Mouse (Mus musculus): Measurements from ENCODE around the gene Top2a.
"Not testable (repeated sequence)": the region's sequence is repeated elsewhere in the genome, so short reads cannot be mapped to it uniquely, and the experiment has no call there.

The Top2a gene

DNA sequence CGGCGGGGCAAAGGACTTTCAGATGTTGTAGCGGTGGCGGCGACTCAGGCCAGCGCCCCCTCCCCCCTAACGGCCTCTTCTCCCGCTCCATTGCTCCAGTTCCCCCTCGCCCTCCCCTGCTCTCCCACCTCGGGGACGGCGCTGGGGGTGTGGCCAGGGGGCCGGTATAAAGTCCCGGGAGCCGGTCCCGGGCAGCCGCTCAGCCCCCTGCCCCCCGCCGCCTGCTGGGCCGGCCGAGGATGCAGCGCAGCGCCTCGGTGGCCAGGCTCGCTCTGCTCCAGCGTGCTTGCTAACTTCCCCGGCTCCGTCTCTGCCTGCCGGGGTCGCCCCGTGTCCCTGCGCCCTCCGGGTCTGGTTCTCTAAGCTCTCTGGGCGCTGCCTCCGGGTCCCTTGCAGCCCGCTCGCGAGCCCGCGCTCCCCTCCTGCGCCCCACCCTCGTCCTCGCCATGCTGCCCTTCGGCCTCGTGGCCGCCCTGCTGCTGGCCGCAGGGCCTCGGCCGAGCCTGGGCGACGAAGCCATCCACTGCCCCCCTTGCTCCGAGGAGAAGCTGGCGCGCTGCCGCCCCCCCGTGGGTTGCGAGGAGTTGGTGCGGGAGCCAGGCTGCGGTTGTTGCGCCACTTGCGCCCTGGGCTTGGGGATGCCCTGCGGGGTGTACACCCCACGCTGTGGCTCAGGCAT lies 17.2 kb upstream of the Top2a start, which contains the start of gene Igfbp4:
Gene Igfbp4, plus strand, starts transcription at position 194 of the 679 bp plus-strand sequence.
- DNase-seq (ENCODE audit: low spot score in 2 of 2), result peak; percentile 27 to 29

GRCm38 (mm10) chr11:99040346-99040974 lies 16.5 kb upstream of the Top2a start:
- no peak for DNase-seq (ENCODE audit: low spot score in 2 of 2)

- DNase-seq (ENCODE audit: low spot score in 2 of 2), result peak; percentile 65 to 66
Measured at GRCm38 (mm10) chr11:99039782-99040181, 15.8 kb upstream of the Top2a start.

- no peak for DNase-seq (ENCODE audit: low spot score in 2 of 2)
Measured at GRCm38 (mm10) chr11:99036254-99036653, 12.3 kb upstream of the Top2a start.

- DNase-seq (ENCODE audit: low spot score in 2 of 2), result no peak
Measured at GRCm38 (mm10) chr11:99035350-99035749, 11.4 kb upstream of the Top2a start.

GRCm38 (mm10) chr11:99026899-99027440 lies 3.0 kb upstream of the Top2a start:
- DNase-seq (ENCODE audit: low spot score in 2 of 2), result no peak

- DNase-seq (ENCODE audit: low spot score in 2 of 2), result no peak
Measured at GRCm38 (mm10) chr11:99025878-99026277, 1.9 kb upstream of the Top2a start.

DNA sequence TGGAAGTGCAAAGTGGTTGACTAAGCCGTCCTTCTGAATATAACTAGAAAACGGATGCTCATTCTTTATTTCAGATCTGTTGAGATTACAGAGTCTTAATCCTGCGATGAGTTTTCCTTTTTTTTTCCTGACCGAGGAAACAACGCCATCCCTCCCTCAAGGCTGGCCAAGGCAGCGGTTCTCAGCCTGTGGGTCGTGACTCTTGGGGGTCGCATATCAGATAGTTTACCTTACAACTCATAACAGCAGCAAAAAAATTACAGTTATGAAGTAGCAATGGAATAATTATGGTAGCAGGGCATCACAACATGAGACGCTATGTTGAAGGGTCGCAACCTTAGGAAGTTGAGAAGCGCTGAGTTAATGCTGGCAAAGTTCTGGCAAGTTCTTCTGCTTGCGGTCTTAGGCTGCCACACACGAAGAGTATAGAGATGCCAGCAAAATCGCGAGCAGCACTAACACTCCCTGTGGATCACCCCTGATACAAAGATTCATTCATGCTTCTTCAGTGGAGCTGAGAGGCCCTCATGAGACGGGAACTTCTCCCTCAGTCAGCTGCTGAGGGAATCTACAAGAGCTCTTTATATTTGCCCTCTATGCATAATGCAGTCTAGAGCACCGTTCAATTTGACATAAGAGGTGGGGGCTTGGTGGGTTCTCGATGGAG lies 612 bp upstream of the Top2a start:
- no peak for DNase-seq (ENCODE audit: low spot score in 2 of 2)

GRCm38 (mm10) chr11:99023094-99023493 lies 895 bp downstream of the Top2a start:
- DNase-seq (ENCODE audit: low spot score in 2 of 2), result no peak

DNA sequence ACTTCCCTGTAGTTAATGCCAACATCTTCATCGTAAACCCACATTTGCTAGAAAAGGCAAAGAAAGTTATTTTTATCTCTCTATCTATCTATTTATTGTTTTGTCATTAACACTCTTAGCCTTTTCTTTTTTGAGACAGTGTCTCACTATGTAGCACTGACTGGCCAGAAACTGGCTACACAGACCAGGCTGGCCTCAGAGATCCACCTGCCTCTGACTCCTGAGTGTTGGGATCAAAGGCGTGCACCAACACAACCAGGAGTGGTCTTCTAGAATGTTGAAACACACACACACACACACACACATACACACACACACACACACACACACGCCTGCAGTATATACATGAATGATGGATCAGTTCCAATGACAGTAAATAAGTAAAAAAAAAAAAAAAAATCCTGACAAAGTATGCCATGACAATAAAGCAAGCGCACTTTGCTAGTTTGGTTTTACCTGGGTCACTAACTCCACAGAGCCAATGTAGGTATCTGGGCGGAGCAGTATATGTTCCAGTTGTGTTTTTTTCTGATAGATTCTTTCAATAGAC lies 1.5 kb downstream of the Top2a start:
- DNase-seq (ENCODE audit: low spot score in 2 of 2), result no peak

DNA sequence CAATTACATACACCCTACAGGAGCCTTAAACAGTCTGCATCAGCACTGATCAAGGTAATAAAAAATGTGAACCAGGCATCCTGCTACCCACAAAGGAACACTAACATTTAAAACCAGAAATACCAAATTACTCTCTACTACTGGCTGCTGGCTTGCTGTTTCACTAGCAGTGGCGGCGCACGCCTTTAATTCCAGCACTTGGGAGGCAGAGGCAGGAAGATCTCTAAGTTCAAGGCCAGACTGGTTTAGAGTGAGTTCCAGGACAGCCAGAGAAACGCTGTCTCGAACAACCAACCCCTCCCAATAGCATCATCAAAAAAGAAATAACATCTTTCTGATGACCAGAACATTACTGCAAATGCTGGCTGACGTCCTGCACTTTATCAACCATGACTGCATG lies 4.1 kb downstream of the Top2a start:
- DNase-seq (ENCODE audit: low spot score in 2 of 2), result no peak

DNA sequence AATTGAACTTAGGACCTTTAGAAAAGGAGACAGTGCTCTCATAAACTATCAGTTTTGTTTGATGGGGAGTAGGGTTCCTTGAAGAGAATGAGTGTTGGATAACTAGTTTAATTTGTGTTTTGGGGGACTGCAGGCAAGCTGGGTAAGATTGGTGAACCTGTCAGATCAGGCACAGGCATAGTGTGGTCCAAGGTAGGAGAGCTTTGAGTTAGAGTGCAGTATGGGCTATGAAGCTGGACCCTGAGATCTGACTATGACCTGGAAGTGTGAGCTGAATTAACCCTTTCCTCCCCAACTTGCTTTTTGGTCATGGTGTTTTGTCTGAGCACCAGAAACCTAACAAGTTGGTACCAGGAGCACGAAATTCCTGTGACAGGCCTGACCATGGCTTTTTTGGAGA lies 10.1 kb downstream of the Top2a start:
- DNase-seq (ENCODE audit: low spot score in 2 of 2), result no peak

DNA sequence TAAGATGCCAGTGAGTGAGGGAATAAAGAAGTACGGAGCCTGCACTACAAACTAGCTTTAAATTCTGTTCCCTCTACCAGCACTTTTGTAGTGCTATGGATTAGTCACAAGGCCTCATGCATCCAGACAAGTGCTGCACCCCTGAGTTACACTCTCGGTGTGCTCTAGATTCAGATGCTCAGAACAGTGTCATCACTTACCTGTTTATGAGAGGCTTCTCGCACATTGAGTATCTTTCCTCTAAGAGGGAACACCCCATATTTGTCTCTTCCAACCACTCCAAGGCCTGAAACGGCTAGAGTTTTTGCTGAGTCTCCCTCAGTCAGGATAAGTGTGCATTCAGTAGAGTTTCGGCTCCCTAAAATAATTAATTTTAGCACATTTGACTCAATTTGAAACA lies 13.3 kb downstream of the Top2a start:
- no peak for DNase-seq (ENCODE audit: low spot score in 2 of 2)

DNA sequence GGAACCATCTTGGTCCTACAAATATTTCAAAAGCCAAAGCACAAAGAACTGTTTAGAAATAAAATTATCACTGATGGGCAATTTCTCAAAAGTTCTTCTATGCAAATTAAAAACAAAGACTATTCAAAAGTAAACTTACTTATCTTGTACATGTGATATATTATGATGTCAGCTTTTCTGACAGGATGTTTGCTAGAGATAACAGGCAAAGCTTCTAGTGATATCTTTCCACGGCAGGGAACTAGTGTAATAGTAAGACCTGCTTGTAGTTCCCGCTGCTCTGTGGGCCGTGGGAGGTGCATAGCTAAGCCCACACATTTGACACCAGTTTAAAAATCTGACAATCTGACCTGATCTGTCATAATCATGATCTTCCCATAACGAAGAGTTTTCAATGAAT lies 13.9 kb downstream of the Top2a start:
- DNase-seq (ENCODE audit: low spot score in 2 of 2), result no peak

DNA sequence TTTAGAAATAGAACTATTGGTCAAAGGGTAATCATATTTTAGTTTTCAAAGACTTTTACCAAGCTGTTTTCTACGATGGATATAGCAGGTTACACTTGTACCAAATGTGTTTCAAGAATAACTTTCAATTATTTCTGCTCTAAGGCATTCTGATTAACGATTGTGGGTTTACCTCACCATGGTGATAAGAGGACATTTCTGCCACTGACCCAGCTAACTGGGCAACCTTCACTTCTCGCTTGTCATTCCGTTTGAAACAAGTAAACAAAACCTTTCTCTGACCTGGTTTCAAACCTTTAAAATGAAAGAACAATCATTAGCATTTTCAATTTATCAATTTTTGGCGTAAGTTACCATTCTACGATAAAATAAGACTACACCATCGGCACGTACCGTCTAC lies 17.2 kb downstream of the Top2a start:
- DNase-seq (ENCODE audit: low spot score in 2 of 2), result no peak

- no peak for DNase-seq (ENCODE audit: low spot score in 2 of 2)
Measured at GRCm38 (mm10) chr11:98999243-98999642, 24.7 kb downstream of the Top2a start.

DNA sequence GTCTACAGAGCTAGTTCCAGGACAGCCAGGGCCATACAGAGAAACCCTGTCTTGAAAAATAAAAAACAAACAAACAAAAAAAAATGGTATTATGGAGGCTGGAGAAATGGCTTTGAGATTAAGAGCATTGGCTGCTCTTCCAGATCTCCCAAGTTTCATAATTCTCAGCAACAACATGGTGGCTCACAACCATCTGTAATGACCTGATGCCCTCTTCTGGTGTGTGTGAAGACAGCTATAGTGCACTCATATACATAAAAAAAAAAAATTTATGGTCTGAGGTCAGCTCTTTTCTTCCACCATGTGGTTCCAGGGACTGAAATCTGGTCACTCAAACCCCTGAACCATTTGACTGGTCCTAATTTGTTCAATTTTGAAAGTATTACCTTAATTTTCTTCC lies 25.2 kb downstream of the Top2a start:
- no peak for DNase-seq (ENCODE audit: low spot score in 2 of 2)

GRCm38 (mm10) chr11:98997659-98998058 lies 26.3 kb downstream of the Top2a start:
- DNase-seq (ENCODE audit: low spot score in 2 of 2), result no peak

DNA sequence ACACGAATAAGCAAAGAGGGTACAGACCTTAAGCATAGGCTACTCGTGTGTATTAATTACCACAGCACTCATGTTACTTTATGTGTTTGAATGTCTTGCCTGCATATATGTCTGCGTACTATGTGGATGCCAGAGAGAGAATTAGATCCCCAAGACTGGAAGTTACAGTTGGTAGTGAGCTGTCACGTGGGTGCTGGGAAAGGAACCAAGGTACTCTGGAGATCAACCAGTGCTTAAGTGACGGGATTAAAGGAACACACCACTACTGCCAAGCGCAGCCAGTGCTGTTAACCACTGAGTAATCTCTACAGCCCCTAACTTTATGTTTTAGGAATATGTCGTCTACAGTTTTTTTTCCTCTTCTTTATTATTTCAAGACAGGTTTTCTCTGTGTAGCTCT lies 28.0 kb downstream of the Top2a start:
- DNase-seq (ENCODE audit: low spot score in 2 of 2), result no peak

- DNase-seq (ENCODE audit: low spot score in 2 of 2), result no peak
Measured at GRCm38 (mm10) chr11:98990866-98991265, 33.1 kb downstream of the Top2a start.

- not testable (repeated sequence) for DNase-seq (ENCODE audit: low spot score in 2 of 2)
Measured at GRCm38 (mm10) chr11:98988260-98988659, 35.7 kb downstream of the Top2a start.

GRCm38 (mm10) chr11:98985542-98985941 lies 38.4 kb downstream of the Top2a start:
- no peak for DNase-seq (ENCODE audit: low spot score in 2 of 2)

All from spleen, postnatal 36 days (tissue).